Mouse (Mus musculus): Measurements from ENCODE around the gene Cir1. TPM values are rescaled to one million over a fixed set of nuclear protein-coding genes. Genes with fewer than 3 reads are reported as not detected.

Cir1 gene
- polyA plus RNA-seq, 1 experiment from 2014 or later: 20.6 TPM

- no peak overlapping the region for H3K9ac ChIP-seq
- H3K4me3 ChIP-seq (replicated peaks): peak overlapping the region; percentile 9
- H3K27me3 ChIP-seq (replicated peaks): peaks cover 74% of the 10 kb centered on the region
- H3K4me1 ChIP-seq (replicated peaks): peaks cover 37% of the 10 kb centered on the region
- H3K9me3 ChIP-seq: no peaks in the 10 kb centered on the region
- no peak for ATAC-seq
- no peak overlapping the region; the same call in 1 of the 2 replicates for H3K4me2 ChIP-seq (replicated peaks)
- WGBS: 2% methylated on average over 38 of the region's 38 CpGs
- no peaks in the 10 kb centered on the region for H3K36me3 ChIP-seq
- H3K27ac ChIP-seq: no peak overlapping the region
These were observed 35.3 kb downstream of the Cir1 start for GRCm38 (mm10) chr2:73277021-73277708.

DNA sequence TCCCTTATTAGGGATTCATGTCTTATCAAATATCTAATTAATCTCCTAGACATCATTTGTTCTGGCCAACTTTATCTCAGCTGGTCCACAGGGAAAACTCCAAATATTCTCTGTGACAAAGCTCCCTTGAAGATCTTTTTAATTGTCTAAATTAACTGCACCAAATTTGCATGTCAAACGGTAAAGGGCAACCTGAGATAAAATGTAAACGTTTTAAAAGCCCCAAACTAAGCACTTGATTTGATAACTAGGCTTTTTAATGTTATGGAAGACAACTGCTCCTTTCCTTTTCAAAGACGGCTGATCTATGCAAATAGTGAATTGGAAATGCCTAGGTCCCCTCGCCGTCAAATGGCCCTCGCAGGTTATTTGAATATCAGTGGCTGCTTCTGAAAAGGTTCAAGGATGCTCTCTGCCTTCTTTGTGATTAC is 36.3 kb downstream of the Cir1 start:
- Histone ChIP-seq H3K4me1 (replicated peaks) (peaks cover 42% of the 10 kb centered on the region), H3K36me3 (no peaks in the 10 kb centered on the region), H3K9me3 (no peaks in the 10 kb centered on the region), H3K9ac (no peak overlapping the region), H3K4me3 (replicated peaks) (no peak overlapping the region), H3K27ac (no peak overlapping the region), H3K4me2 (replicated peaks) (no peak overlapping the region), H3K27me3 (replicated peaks) (peaks cover 75% of the 10 kb centered on the region)
- 1% methylated on average over 6 of the region's 6 CpGs for WGBS
- ATAC-seq: no peak

DNA sequence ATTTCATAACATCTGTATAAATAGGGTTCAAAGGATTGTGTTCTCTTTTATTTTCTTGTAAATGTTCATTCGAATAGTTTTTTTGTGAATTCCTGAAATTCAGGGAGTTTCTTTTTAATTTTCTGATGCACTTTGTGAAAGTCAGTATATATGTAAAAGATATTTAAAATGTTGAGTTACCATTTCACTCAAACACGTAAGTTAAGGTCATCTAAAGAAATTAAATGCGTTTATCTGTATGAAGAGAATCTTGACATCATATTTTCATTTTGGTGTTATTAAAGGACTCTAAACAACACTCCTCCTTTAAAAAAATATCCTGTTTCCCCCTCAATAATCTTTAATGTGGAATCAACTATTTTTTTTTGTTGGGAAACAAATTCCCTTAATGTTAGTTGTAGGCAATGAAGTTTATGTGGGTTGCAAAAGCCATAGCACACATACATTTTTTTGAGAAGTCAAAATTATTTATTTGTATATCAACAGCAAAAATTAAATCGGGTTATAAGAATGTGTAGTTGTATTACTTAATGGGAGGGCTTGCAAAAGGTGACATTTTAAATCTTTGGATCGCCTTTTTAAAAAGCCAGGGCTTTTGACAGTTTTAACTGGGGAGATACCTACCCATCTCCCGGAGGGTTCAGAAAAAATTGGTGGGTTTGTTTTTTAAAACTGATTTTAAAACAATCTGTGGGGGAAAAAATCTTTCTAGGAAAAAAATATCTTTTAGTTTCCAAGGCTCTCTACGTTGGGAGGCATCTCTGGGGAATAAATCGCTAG is 37.0 kb downstream of the Cir1 start:
- Histone ChIP-seq H3K4me3 (replicated peaks) (no peak overlapping the region), H3K27ac (no peak overlapping the region), H3K27me3 (replicated peaks) (peaks cover 75% of the 10 kb centered on the region), H3K36me3 (no peaks in the 10 kb centered on the region), H3K4me1 (replicated peaks) (peaks cover 44% of the 10 kb centered on the region), H3K9ac (no peak overlapping the region), H3K4me2 (replicated peaks) (no peak overlapping the region), H3K9me3 (no peaks in the 10 kb centered on the region)
- WGBS: 14% methylated on average over 8 of the region's 8 CpGs
- no peak for ATAC-seq

DNA sequence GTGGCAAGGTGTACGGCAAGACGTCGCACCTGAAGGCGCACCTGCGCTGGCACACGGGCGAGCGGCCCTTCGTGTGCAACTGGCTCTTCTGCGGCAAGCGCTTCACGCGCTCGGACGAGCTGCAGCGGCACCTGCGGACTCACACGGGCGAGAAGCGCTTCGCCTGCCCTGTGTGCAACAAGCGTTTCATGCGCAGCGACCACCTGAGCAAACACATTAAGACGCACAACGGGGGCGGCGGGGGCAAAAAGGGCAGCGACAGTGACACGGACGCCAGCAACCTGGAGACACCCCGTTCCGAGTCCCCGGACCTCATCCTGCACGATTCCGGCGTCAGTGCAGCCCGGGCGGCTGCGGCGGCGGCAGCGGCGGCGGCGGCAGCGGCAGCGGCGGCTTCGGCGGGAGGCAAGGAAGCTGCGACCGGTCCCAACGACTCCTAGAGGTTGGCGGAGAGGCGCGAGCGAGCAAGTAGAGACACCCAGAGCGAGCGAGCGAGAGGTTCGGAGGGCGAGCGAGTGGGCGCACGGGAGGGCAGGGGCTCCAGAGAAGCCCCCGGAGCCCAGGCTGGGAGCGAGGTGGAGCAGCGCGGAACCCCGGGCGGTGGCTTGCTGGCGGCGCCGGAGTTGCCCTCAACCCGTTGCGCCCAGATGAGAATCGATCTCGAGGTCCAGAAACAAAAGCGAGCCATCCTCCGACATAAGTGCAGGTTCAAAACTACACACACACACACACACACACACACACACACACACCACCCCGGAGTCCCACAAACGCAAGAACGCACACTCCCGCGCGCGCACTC is 38.2 kb downstream of the Cir1 start:
- peak overlapping the region; percentile 39 for H3K4me3 ChIP-seq (replicated peaks)
- under 1% methylated on average over 87 of the region's 88 CpGs for WGBS
- H3K9ac ChIP-seq: no peak overlapping the region
- peaks cover 43% of the 10 kb centered on the region for H3K4me1 ChIP-seq (replicated peaks)
- no peaks in the 10 kb centered on the region for H3K9me3 ChIP-seq
- H3K27me3 ChIP-seq (replicated peaks): peaks cover 77% of the 10 kb centered on the region
- peak overlapping the region; percentile 74 for H3K4me2 ChIP-seq (replicated peaks)
- no peak overlapping the region for H3K27ac ChIP-seq
- H3K36me3 ChIP-seq: no peaks in the 10 kb centered on the region
- peak; percentile 48 for ATAC-seq

GRCm38 (mm10) chr2:73273249-73274118 is 39.0 kb downstream of the Cir1 start:
- under 1% methylated on average over 110 of the region's 110 CpGs for WGBS
- H3K27me3 ChIP-seq (replicated peaks): peaks cover 69% of the 10 kb centered on the region
- no peaks in the 10 kb centered on the region for H3K36me3 ChIP-seq
- H3K4me2 ChIP-seq (replicated peaks): peak overlapping the region; percentile 74
- H3K4me3 ChIP-seq (replicated peaks): peak overlapping the region; percentile 39
- peak; percentile 58 for ATAC-seq
- H3K9me3 ChIP-seq: no peaks in the 10 kb centered on the region
- H3K27ac ChIP-seq: no peak overlapping the region
- peak overlapping the region; percentile 29; the same call in 1 of the 2 replicates for H3K9ac ChIP-seq
- H3K4me1 ChIP-seq (replicated peaks): peaks cover 35% of the 10 kb centered on the region

DNA sequence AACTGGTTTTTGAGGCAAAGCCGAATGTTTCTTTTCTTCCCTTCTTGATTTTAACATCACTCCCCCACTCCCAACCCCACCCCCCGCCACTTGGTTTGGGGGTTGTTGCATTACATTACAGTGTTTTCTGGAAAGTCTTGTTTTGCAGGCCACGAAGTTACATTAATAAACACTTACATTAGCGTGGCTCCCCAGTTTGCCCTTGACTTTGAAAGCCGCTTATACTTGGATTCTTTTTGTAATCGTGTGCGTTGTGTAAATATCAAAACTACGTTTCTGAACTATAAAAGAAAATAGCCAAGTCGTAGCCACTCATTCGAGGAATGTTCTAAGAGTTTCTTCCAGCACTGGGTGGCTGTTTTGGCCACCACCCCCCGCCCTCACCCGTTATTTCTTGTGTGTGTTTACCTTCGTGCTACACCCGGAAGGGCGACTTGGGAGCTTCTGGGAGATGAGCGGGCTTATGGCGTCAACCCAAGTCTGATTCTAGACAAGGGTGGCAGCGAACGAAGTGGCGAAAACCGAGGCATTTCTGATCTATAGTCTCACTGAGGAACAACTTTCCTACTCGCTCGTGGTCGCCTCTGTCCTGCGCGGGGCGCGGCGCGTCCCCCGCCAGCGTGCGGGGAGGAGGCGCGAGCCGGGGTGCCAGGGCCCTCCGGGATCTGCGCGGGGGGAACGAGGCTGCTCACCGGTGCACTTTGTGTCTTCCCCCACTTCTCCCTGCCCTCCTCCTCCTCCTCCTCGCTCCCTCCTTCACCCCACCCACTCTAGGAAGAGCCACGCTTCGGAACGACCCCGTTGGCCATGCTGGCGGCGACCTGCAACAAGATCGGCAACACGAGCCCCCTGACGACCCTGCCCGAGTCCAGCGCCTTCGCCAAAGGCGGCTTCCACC is 39.9 kb downstream of the Cir1 start:
- H3K4me2 ChIP-seq (replicated peaks): peak overlapping the region; percentile 74
- peaks cover 33% of the 10 kb centered on the region for H3K4me1 ChIP-seq (replicated peaks)
- H3K27ac ChIP-seq: no peak overlapping the region
- peak overlapping the region; percentile 39 for H3K4me3 ChIP-seq (replicated peaks)
- no peaks in the 10 kb centered on the region for H3K36me3 ChIP-seq
- under 1% methylated on average over 55 of the region's 55 CpGs for WGBS
- H3K9ac ChIP-seq: peak overlapping the region; percentile 29; the same call in 1 of the 2 replicates
- H3K27me3 ChIP-seq (replicated peaks): peaks cover 72% of the 10 kb centered on the region
- H3K9me3 ChIP-seq: no peaks in the 10 kb centered on the region
- ATAC-seq: peak; percentile 3; the same call in 1 of the 2 replicates

DNA sequence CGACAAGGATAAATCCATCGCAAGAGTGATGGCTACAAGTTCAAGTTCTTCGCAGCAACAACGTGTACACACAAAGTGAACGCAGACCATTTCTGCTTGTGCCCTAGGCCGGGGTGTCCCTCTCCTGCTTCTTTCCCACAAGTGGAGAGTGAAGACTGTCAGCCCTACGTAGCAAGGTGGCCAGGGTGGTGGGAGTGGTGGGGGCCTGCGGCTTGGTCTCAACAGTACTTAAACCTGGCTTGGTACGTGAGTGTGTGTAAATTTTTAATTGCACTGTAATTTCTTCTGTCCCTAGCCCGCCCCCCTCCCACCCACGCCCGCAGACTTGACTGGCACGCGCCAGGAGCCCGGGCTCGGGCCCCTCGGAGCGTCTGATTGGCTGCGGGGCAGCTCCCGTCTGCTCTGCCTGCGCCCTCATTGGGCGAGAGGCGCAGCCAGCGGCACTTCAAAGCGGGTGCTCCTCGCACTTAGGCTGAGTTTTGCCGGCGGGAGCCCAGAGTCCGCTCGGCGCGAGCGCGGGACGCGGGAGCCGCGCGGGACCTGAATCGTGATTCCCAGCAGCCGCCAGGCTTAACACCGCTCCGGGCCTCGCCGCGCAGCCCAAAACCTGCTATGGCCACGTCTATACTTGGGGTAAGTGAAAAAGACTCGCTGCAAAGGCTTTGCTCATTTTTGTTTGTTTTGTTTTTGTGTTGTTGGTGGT is 40.9 kb downstream of the Cir1 start, which contains the start of gene Sp9:
Sp9 (plus strand) TSS at position 467 of the 703 bp plus-strand sequence.
- peaks cover 32% of the 10 kb centered on the region for H3K4me1 ChIP-seq (replicated peaks)
- H3K27ac ChIP-seq: no peak within 1 kb of the TSS
- peak; percentile 40 for ATAC-seq
- H3K36me3 ChIP-seq: no peaks in the 10 kb centered on the region
- no peak within 1 kb of the TSS for H3K9ac ChIP-seq
- no peaks in the 10 kb centered on the region for H3K9me3 ChIP-seq
- peaks cover 71% of the 10 kb centered on the region for H3K27me3 ChIP-seq (replicated peaks)
- H3K4me3 ChIP-seq (replicated peaks): peak within 1 kb of the TSS; percentile 39
- under 1% methylated on average over 48 of the region's 48 CpGs for WGBS
- H3K4me2 ChIP-seq (replicated peaks): peak within 1 kb of the TSS; percentile 74

DNA sequence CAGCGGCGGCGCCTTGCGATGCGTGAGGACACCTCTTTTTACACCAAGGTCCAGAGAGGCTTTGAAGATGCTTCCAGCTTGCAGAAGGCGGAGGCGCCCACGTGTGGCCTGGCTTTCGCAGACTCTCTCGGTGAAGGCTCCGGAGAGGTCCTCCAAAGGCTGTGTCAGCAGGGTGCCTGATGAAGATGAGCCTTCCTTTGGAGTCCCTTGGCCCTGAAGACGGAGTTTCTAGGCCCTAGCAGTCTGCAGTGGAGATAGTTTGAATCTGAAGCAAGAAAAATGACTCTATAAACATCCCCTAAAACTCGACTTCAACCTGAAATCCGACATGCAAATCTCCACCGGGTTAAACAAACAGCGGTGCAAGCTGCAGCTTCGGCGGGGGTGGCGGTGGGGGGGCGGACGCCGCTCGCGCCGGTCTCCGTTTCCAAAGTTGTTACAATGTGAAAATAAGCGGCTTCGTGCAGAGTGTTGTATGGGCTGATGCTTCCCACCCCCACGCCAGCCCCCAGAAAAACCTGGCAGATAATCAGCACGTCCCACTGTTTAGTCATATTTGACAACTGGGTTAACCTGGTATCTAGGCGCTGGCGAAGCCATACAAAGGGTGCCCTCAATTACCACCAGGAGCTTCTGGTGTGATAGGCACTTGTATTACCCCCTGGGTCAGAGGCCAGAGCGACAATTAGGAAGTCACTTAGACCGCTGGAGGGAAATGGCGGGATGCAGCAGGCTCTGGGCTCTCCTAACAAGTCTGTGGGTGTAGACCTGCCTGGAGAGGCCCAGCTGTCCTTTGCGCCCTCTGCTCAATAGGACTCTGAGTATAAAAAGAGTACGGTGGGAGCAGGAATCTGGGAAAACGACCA is 41.7 kb downstream of the Cir1 start:
- Histone ChIP-seq H3K27me3 (replicated peaks) (peaks cover 71% of the 10 kb centered on the region), H3K9ac (no peak overlapping the region), H3K36me3 (no peaks in the 10 kb centered on the region), H3K9me3 (no peaks in the 10 kb centered on the region), H3K4me3 (replicated peaks) (no peak overlapping the region), H3K27ac (no peak overlapping the region), H3K4me1 (replicated peaks) (peaks cover 32% of the 10 kb centered on the region), H3K4me2 (replicated peaks) (peak overlapping the region; percentile 15; the same call in 1 of the 2 replicates)
- 2% methylated on average over 38 of the region's 38 CpGs for WGBS
- no peak for ATAC-seq

DNA sequence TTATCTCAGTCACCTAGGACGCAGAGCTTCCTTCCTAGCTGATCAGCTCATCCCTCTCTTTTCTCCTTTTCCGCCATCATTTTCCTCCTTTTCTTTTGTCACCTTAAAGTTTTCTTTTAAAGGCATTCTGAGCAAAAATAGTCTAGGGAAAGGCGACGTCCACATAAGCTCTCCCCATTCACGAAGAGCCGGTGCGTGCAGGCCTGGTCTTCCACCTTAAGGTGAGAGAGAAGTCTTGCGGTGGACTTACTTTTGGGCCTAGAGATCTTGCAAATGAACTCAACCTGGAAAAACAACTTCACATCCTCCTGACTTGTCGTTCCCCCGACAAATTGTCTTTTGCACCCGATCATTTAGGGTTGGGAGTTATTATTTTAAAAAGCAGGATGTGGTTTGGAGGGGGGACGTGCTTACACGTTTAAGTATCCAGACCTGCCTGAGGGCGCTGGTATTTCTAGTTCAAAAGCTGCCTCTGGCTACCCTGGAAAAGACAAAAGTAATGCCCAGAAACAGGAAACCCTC is 42.4 kb downstream of the Cir1 start:
- Histone ChIP-seq H3K9ac (no peak overlapping the region), H3K4me2 (replicated peaks) (peak overlapping the region; percentile 15; the same call in 1 of the 2 replicates), H3K27ac (no peak overlapping the region), H3K4me1 (replicated peaks) (peaks cover 32% of the 10 kb centered on the region), H3K27me3 (replicated peaks) (peaks cover 78% of the 10 kb centered on the region), H3K36me3 (no peaks in the 10 kb centered on the region), H3K9me3 (no peaks in the 10 kb centered on the region), H3K4me3 (replicated peaks) (no peak overlapping the region)
- 2% methylated on average over 14 of the region's 14 CpGs for WGBS
- ATAC-seq: no peak

All from intestine, embryonic 15.5 days (tissue).